26 mouse cellular contexts compared by ENCODE assay signal in the genomic region with DNA sequence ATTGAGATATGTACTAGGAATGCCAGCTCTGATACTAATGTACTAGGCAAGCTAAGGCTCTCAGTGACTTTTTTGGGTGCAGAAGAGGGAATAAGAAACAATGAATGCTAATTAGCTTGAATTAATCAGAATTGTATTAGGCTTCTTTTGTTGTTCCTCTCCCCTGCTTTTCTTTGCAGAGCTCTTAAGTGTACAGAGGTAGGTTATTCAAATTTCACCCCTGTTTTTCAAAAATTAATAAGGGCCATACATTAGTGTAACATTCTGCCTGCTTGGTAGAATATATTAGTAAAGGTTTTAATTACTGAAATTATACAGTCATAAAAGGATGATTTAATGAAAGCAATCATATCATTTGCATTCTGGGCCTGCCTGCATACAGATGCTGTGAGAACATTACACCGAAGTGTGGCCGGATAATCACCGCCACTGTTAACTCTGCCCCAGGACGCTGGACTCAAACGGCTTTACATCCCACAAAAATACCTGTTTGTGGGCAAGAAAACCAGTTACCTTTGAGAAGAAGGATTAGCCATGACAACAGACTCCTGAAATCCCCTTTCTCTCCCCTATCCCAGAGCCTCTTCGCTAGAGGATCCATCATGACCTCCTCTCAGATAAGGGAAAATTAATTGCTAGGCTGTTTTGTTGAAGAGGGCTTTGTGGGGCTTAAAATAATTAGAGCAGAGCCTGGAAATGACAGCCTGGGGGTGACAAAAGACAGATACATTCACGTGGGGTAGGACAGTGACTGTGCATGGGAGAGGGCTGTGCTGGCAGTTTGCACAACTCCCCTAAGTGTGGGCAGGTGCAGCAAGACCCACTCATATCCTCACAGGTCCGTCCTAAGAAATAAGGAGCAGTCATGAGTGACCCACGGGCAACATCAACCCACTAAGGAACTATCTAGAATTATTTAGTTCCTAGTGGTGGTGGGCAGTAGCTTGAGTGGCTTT. TPM values are rescaled to one million over a fixed set of nuclear protein-coding genes. Genes with fewer than 3 reads are reported as not detected.
DNase-seq lines count a peak whose midpoint lies in the region; ATAC-seq lines count a peak whose summit lies in the region.
"Had no signal": no experiment of that assay in that cellular context is flagged by ENCODE, and none has a peak within 500 bp of the region (broad histone marks: within the 10 kb centered on the region; RNA-seq: fewer than 3 reads in every experiment).

No protein-coding gene starts in this region.

- no peak overlapping the region for H3K4me2 ChIP-seq in hindbrain, embryonic 11.5 days (replicated peaks; ENCODE audit: low read depth, low read length)
- H3K4me2 ChIP-seq in forebrain, embryonic 16.5 days (ENCODE audit: low read length): no peak overlapping the region
- no peak overlapping the region for H3K4me2 ChIP-seq in hindbrain, embryonic 13.5 days
- H3K4me2 ChIP-seq in neural tube, embryonic 13.5 days: no peak overlapping the region
- H3K4me2 ChIP-seq: embryonic facial prominence, embryonic 12.5 days; heart, embryonic 15.5 days had no signal

- no peak overlapping the region for H3K4me3 ChIP-seq in hindbrain, embryonic 11.5 days (ENCODE audit: low read depth, low read length)
- H3K4me3 ChIP-seq in hindbrain, embryonic 10.5 days: no peak overlapping the region
- no peak overlapping the region for H3K4me3 ChIP-seq in forebrain, embryonic 16.5 days (replicated peaks; ENCODE audit: low read length)
- H3K4me3 ChIP-seq in hindbrain, embryonic 13.5 days: no peak overlapping the region
- no peak overlapping the region for H3K4me3 ChIP-seq in neural tube, embryonic 13.5 days
- H3K4me3 ChIP-seq: embryonic facial prominence, embryonic 12.5 days; erythroblast, embryonic 14.5 days; heart, embryonic 15.5 days; layer of hippocampus, adult 2 months had no signal

- H3K27ac ChIP-seq in hindbrain, embryonic 11.5 days (ENCODE audit: low read depth, low read length): no peak overlapping the region
- no peak overlapping the region for H3K27ac ChIP-seq in hindbrain, embryonic 10.5 days
- H3K27ac ChIP-seq in forebrain, embryonic 16.5 days (ENCODE audit: low read length): no peak overlapping the region
- peak overlapping the region; percentile 76 for H3K27ac ChIP-seq in hindbrain, embryonic 13.5 days
- H3K27ac ChIP-seq in neural tube, embryonic 13.5 days (replicated peaks): peak overlapping the region; percentile 68
- H3K27ac ChIP-seq: embryonic facial prominence, embryonic 12.5 days; heart, embryonic 15.5 days; kidney, postnatal 0 days; layer of hippocampus, adult 2 months; stomach, postnatal 0 days had no signal

- H3K4me1 ChIP-seq in hindbrain, embryonic 11.5 days (replicated peaks; ENCODE audit: control insufficient read depth, insufficient read depth, low read length): no peaks in the 10 kb centered on the region
- 0 out of 2 replicates have a peak, but pooled peaks cover 6% of the 10 kb centered on the region for H3K4me1 ChIP-seq in hindbrain, embryonic 10.5 days (replicated peaks)
- H3K4me1 ChIP-seq in forebrain, embryonic 16.5 days (replicated peaks; ENCODE audit: control insufficient read depth, insufficient read depth, low read length): no peaks in the 10 kb centered on the region
- peaks cover 9% of the 10 kb centered on the region for H3K4me1 ChIP-seq in hindbrain, embryonic 13.5 days (replicated peaks)
- H3K4me1 ChIP-seq in neural tube, embryonic 13.5 days (replicated peaks): peaks cover 12% of the 10 kb centered on the region
- H3K4me1 ChIP-seq: embryonic facial prominence, embryonic 12.5 days had no signal

- no peaks in the 10 kb centered on the region for H3K36me3 ChIP-seq in hindbrain, embryonic 11.5 days (ENCODE audit: control insufficient read depth, insufficient read depth, low read length)
- H3K36me3 ChIP-seq in hindbrain, embryonic 10.5 days: no peaks in the 10 kb centered on the region
- H3K36me3 ChIP-seq in forebrain, embryonic 16.5 days (ENCODE audit: control insufficient read depth, insufficient read depth): no peaks in the 10 kb centered on the region
- no peaks in the 10 kb centered on the region for H3K36me3 ChIP-seq in hindbrain, embryonic 13.5 days
- H3K36me3 ChIP-seq in neural tube, embryonic 13.5 days: no peaks in the 10 kb centered on the region
- H3K36me3 ChIP-seq: embryonic facial prominence, embryonic 12.5 days; heart, embryonic 15.5 days had no signal

- 74% methylated on average over 9 of the region's 9 CpGs for WGBS in hindbrain, embryonic 11.5 days
- WGBS in hindbrain, embryonic 10.5 days: 74% methylated on average over 9 of the region's 9 CpGs
- WGBS in forebrain, embryonic 16.5 days: 30% methylated on average over 9 of the region's 9 CpGs
- WGBS in hindbrain, embryonic 13.5 days: 43% methylated on average over 9 of the region's 9 CpGs
- 41% methylated on average over 9 of the region's 9 CpGs for WGBS in neural tube, embryonic 13.5 days

- peak; percentile 35; the same call in 1 of the 2 replicates for ATAC-seq in hindbrain, embryonic 11.5 days (ENCODE audit: low FRiP score)
- ATAC-seq in forebrain, embryonic 16.5 days: peak; percentile 40; the same call in 1 of the 2 replicates
- peak; percentile 82 for ATAC-seq in hindbrain, embryonic 13.5 days (ENCODE audit: low FRiP score)
- peak; percentile 88 for ATAC-seq in neural tube, embryonic 13.5 days (ENCODE audit: low read depth)
- ATAC-seq: lung, postnatal 0 days had no signal

- no peak for DNase-seq in hindbrain, embryonic 11.5 days (ENCODE audit: low spot score)
- no peak for DNase-seq in hindbrain, embryonic 10.5 days (ENCODE audit: low spot score)
- no peak for DNase-seq in left cerebral cortex, adult 9 months (ENCODE audit: low spot score in 2 of 2)
- no peak for DNase-seq in layer of hippocampus, adult 9-11 months
- DNase-seq: adrenal gland, adult 2 months; cerebellum, adult 9-11 months; gastrocnemius, postnatal 10 days; heart, adult 18-20 months; kidney, adult 11 months; left cerebral cortex, postnatal 4 days; liver had no signal

- no peaks in the 10 kb centered on the region for H3K27me3 ChIP-seq in hindbrain, embryonic 11.5 days (ENCODE audit: control insufficient read depth, insufficient read depth, low read length)
- no peaks in the 10 kb centered on the region for H3K27me3 ChIP-seq in hindbrain, embryonic 10.5 days (ENCODE audit: insufficient read depth, poor library complexity, severe bottlenecking)
- no peaks in the 10 kb centered on the region for H3K27me3 ChIP-seq in forebrain, embryonic 16.5 days (replicated peaks; ENCODE audit: control insufficient read depth, insufficient read depth, low read length)
- H3K27me3 ChIP-seq in hindbrain, embryonic 13.5 days: no peaks in the 10 kb centered on the region
- no peaks in the 10 kb centered on the region for H3K27me3 ChIP-seq in neural tube, embryonic 13.5 days
- H3K27me3 ChIP-seq: embryonic facial prominence, embryonic 12.5 days; heart, embryonic 15.5 days had no signal

- no peak overlapping the region for H3K9ac ChIP-seq in hindbrain, embryonic 11.5 days (ENCODE audit: low read depth, low read length)
- H3K9ac ChIP-seq in forebrain, embryonic 16.5 days (replicated peaks; ENCODE audit: low read depth, low read length): no peak overlapping the region
- no peak overlapping the region for H3K9ac ChIP-seq in hindbrain, embryonic 13.5 days
- no peak overlapping the region for H3K9ac ChIP-seq in neural tube, embryonic 13.5 days
- H3K9ac ChIP-seq: embryonic facial prominence, embryonic 12.5 days; heart, embryonic 15.5 days had no signal

- H3K9me3 ChIP-seq in hindbrain, embryonic 11.5 days (ENCODE audit: control insufficient read depth, low read length): no peaks in the 10 kb centered on the region
- no peaks in the 10 kb centered on the region for H3K9me3 ChIP-seq in hindbrain, embryonic 10.5 days
- H3K9me3 ChIP-seq in forebrain, embryonic 16.5 days (ENCODE audit: control insufficient read depth, low read length): no peaks in the 10 kb centered on the region
- no peaks in the 10 kb centered on the region for H3K9me3 ChIP-seq in hindbrain, embryonic 13.5 days
- no peaks in the 10 kb centered on the region for H3K9me3 ChIP-seq in neural tube, embryonic 13.5 days
- H3K9me3 ChIP-seq: embryonic facial prominence, embryonic 12.5 days; heart, embryonic 15.5 days had no signal

RNA-seq across cellular contexts. Expression of gene Ccdc185, which starts 49.3 kb away (rescaled TPM):
- not detected in 2 replicates for polyA plus RNA-seq in hindbrain, embryonic 11.5 days (2014; fragmentation: Nextera tagmentation; extraction: Ambion mirVana)
- polyA plus RNA-seq in hindbrain, embryonic 10.5 days (2016; fragmentation: Nextera tagmentation; extraction: Ambion mirVana): not detected in 2 replicates
- not detected in 2 replicates for polyA plus RNA-seq in forebrain, embryonic 16.5 days (2015; fragmentation: Nextera tagmentation; extraction: Ambion mirVana)
- not detected in 2 replicates for polyA plus RNA-seq in hindbrain, embryonic 13.5 days (2015; fragmentation: Nextera tagmentation; extraction: Ambion mirVana)
- polyA plus RNA-seq in neural tube, embryonic 13.5 days (2015; fragmentation: Nextera tagmentation; extraction: Ambion mirVana): not detected in 2 replicates
- polyA plus RNA-seq: adrenal gland, adult 2 months; C2C12; cortical plate, adult 2 months; embryonic facial prominence, embryonic 12.5 days; erythroblast, embryonic 14.5 days; heart, embryonic 15.5 days; kidney, postnatal 0 days; liver, embryonic 16.5 days; lung, postnatal 0 days; stomach, postnatal 0 days; thymus, postnatal 0 days; urinary bladder, adult 2 months had no signal

Comparison
In these comparisons a context has a peak if more than half of its experiments do, and no peak if none do; other contexts are left out.
1. H3K27ac ChIP-seq: peak in hindbrain, embryonic 13.5 days (single experiment) and neural tube, embryonic 13.5 days (single experiment); none in hindbrain, embryonic 11.5 days (single experiment), hindbrain, embryonic 10.5 days (single experiment) and forebrain, embryonic 16.5 days (single experiment).
2. ATAC-seq: peak in every context shown above with its lines; median percentile 88 in neural tube, embryonic 13.5 days; 82 in hindbrain, embryonic 13.5 days; 40 in forebrain, embryonic 16.5 days; 35 in hindbrain, embryonic 11.5 days.